Mouse (Mus musculus) neural tube, postnatal 0 days (tissue): ENCODE results near the gene Gm4952. TPM values are rescaled to one million over a fixed set of nuclear protein-coding genes. Genes with fewer than 3 reads are reported as not detected.

Experiments
- polyA plus RNA-seq: library from polyadenylated mRNA; unstranded; fragments of >200 nt; fragmentation: Nextera tagmentation; extraction: Ambion mirVana; gene quantifications from 2 replicates; pipeline ENCODE4 v1.2.1, GENCODE M21; 2015

Gene Gm4952
- polyA plus RNA-seq: 0.19 and 0.29 TPM in 2 replicates

GRCm38 (mm10) chr19:12599674-12600073, at the start of gene Gm4952:
Gene Gm4952 (plus strand): TSS chr19:12599974.

GRCm38 (mm10) chr19:12633176-12633575, 33.4 kb downstream of the Gm4952 start, which contains the start of gene Glyat:
Gene Glyat (plus strand): TSS chr19:12633308.

GRCm38 (mm10) chr19:12670139-12670538, 70.4 kb downstream of the Gm4952 start, which contains the start of gene Olfr1442:
Gene Olfr1442 (plus strand): TSS chr19:12670439.

DNA sequence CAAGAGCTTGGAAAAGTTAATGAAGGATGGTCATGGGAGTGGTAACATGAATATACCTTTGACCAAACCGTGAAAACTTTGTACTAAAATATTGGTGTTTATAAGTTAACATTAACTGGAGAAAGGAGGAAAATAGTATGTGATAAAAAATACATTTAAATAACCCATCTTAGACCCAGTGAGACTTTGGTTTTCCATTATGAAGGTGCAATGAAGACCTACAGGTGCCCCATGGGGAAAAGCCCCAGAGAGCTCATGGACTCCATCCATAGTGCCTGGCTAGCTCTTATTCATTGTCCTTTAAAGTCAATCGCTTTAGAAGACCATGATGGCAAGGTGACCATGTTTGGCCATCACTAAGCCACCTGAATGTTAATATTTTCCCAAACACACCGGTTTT, 78.0 kb downstream of the Gm4952 start, which contains the start of gene Olfr1443:
TSS of gene Olfr1443 (plus strand) at position 301 of the 400 bp plus-strand sequence.

Other genes with a start within 250 kb of the Gm4952 start
- gene Olfr1440, start 212.7 kb upstream of the Gm4952 start, polyA plus RNA-seq: not detected in 2 replicates
- not detected in 2 replicates for gene Olfr1441, start 182.5 kb upstream of the Gm4952 start, polyA plus RNA-seq
- 0.05 TPM in 1 of 2 replicates, not detected in the other for gene Pfpl, start 172.1 kb upstream of the Gm4952 start, polyA plus RNA-seq
- gene Mpeg1, start 139.2 kb upstream of the Gm4952 start, polyA plus RNA-seq: 1.1 and 1.4 TPM in 2 replicates
- 26.2 and 30.4 TPM in 2 replicates for gene Dtx4, start 98.5 kb upstream of the Gm4952 start, polyA plus RNA-seq
- 3.4 and 3.5 TPM in 2 replicates for gene Fam111a, start 54.2 kb upstream of the Gm4952 start, polyA plus RNA-seq
- gene Glyat, start 33.3 kb downstream of the Gm4952 start, polyA plus RNA-seq: 0.04 TPM in 1 of 2 replicates, not detected in the other
- not detected in 2 replicates for gene Olfr1442, start 70.5 kb downstream of the Gm4952 start, polyA plus RNA-seq
- not detected in 2 replicates for gene Olfr1443, start 78.1 kb downstream of the Gm4952 start, polyA plus RNA-seq
- not detected in 2 replicates for gene Keg1, start 95.8 kb downstream of the Gm4952 start, polyA plus RNA-seq
- gene Cntf, start 165.7 kb downstream of the Gm4952 start, polyA plus RNA-seq: 1.5 and 1.8 TPM in 2 replicates
- gene Zfp91, start 196.2 kb downstream of the Gm4952 start, polyA plus RNA-seq: 14.6 and 16.2 TPM in 2 replicates
- gene Lpxn, start 196.2 kb downstream of the Gm4952 start, polyA plus RNA-seq: 1.3 and 1.8 TPM in 2 replicates
- gene Gm5244, start 246.7 kb downstream of the Gm4952 start, polyA plus RNA-seq: not detected in 2 replicates